Mouse (Mus musculus) spleen, adult 2 months (tissue): ENCODE measurements around the gene Acadl. TPM values are rescaled to one million over a fixed set of nuclear protein-coding genes. Genes with fewer than 3 reads are reported as not detected.

Experiments used
- DNase-seq, 2 experiments: peaks; one replicate each; pipeline versions ENCODE4 v3.0.0 to v3.0.0-alpha.2; 2012 to 2021; ENCODE audit warnings: low spot score in 2 of 2, low read depth in 1 of 2
- H3K27ac ChIP-seq: fragments of 200-500 bp; 2 replicates; pipeline ENCODE4 v1.5.1; 2012; ENCODE audit warnings: low read length, inconsistent platforms; ENCODE audit not compliant: insufficient read depth
- H3K27me3 ChIP-seq: fragments of 200-500 bp; 2 replicates; pipeline ENCODE4 v1.6.1; 2012; ENCODE audit warnings: mild to moderate bottlenecking, moderate library complexity, low read length, inconsistent platforms; ENCODE audit not compliant: control insufficient read depth, insufficient read depth
- H3K36me3 ChIP-seq: fragments of 200-500 bp; 2 replicates; pipeline ENCODE4 v1.6.1; 2012; ENCODE audit warnings: mild to moderate bottlenecking, low read length, inconsistent platforms; ENCODE audit not compliant: control insufficient read depth, insufficient read depth
- H3K4me1 ChIP-seq: fragments of 200-500 bp; 2 replicates; pipeline ENCODE4 v1.6.1; 2011; ENCODE audit warnings: inconsistent platforms; ENCODE audit not compliant: control insufficient read depth, insufficient read depth, insufficient read length
- H3K4me3 ChIP-seq: fragments of 200-500 bp; 2 replicates; pipeline ENCODE4 v1.5.1; 2011; ENCODE audit warnings: mild to moderate bottlenecking, inconsistent platforms; ENCODE audit not compliant: insufficient read depth, insufficient read length; ENCODE audit errors: extremely low read depth
- CTCF ChIP-seq: fragments of 200-500 bp; IDR thresholded peaks from 2 replicates; pipeline ENCODE4 v1.5.1; 2011; ENCODE audit warnings: mild to moderate bottlenecking, inconsistent platforms; ENCODE audit not compliant: insufficient read depth, insufficient read length, insufficient replicate concordance; ENCODE audit errors: extremely low read depth
- POLR2A ChIP-seq: fragments of 200-500 bp; IDR thresholded peaks from 2 replicates; pipeline ENCODE4 v1.6.1; 2011; ENCODE audit warnings: low read depth, low read length, inconsistent platforms
- WGBS: fragments of 180-500 bp; shearing (Covaris S2); methylation state at CpG from one replicate; pipeline ENCODE4 v1.1.7; 2018; 5-methylcytosine and 5-hydroxymethylcytosine counted together
- polyA plus RNA-seq: library from polyadenylated mRNA; depleted of rRNA; stranded (reverse); fragments of >200 nt; gene quantifications from 2 replicates; pipeline ENCODE4 v1.2.3, GENCODE M21; 2012

Gene Acadl
- polyA plus RNA-seq, 1 experiment = 11.4 TPM

- Histone ChIP-seq H3K27me3 (no peaks in the 10 kb centered on the region), H3K36me3 (no peaks in the 10 kb centered on the region), H3K4me1 (peaks cover 5% of the 10 kb centered on the region), H3K27ac (peak overlapping the region; percentile 77), H3K4me3 (peak overlapping the region; percentile 68)
- DNase-seq = peak; percentile 50 to 52
- under 1% methylated on average over 39 of the region's 39 CpGs for WGBS
- TF ChIP-seq POLR2A = peak; percentile 3; the same call in 1 of the 2 replicates
- TF ChIP-seq CTCF = no peak
Observed at GRCm38 (mm10) chr1:66815941-66816777, 46.9 kb downstream of the Acadl start.

GRCm38 (mm10) chr1:66814756-66815155, 48.3 kb downstream of the Acadl start:
- Histone ChIP-seq H3K27me3 (no peaks in the 10 kb centered on the region), H3K4me1 (peaks cover 5% of the 10 kb centered on the region), H3K36me3 (no peaks in the 10 kb centered on the region), H3K27ac (peak overlapping the region; percentile 53), H3K4me3 (no peak overlapping the region)
- whole genome bisulfite sequencing = 14% methylated on average over 8 of the region's 8 CpGs
- no peak for DNase-seq
- TF ChIP-seq POLR2A = no peak
- no peak for TF ChIP-seq CTCF

GRCm38 (mm10) chr1:66813191-66813590, 49.9 kb downstream of the Acadl start:
- no peaks in the 10 kb centered on the region for H3K36me3 ChIP-seq
- H3K4me1 ChIP-seq = peaks cover 5% of the 10 kb centered on the region
- WGBS = 95% methylated on average over 1 of the region's 1 CpGs
- no peak for DNase-seq
- H3K27ac ChIP-seq = no peak overlapping the region
- H3K27me3 ChIP-seq = no peaks in the 10 kb centered on the region
- no peak for TF ChIP-seq CTCF
- TF ChIP-seq POLR2A = no peak
- no peak overlapping the region for H3K4me3 ChIP-seq

GRCm38 (mm10) chr1:66806821-66807220, 56.3 kb downstream of the Acadl start:
- no peak for DNase-seq
- Histone ChIP-seq H3K27me3 (no peaks in the 10 kb centered on the region), H3K36me3 (no peaks in the 10 kb centered on the region), H3K4me3 (no peak overlapping the region), H3K4me1 (no peaks in the 10 kb centered on the region), H3K27ac (no peak overlapping the region)
- 94% methylated on average over 1 of the region's 1 CpGs for WGBS
- TF ChIP-seq CTCF (no peak), POLR2A (no peak)

GRCm38 (mm10) chr1:66805408-66805807, 57.7 kb downstream of the Acadl start:
- peaks cover 7% of the 10 kb centered on the region for H3K36me3 ChIP-seq
- H3K27ac ChIP-seq = no peak overlapping the region
- H3K4me1 ChIP-seq = no peaks in the 10 kb centered on the region
- no peaks in the 10 kb centered on the region for H3K27me3 ChIP-seq
- no peak for TF ChIP-seq CTCF
- no peak for TF ChIP-seq POLR2A
- no peak for DNase-seq
- H3K4me3 ChIP-seq = no peak overlapping the region
- 97% methylated on average over 1 of the region's 1 CpGs for WGBS

- 93% methylated on average over 5 of the region's 5 CpGs for WGBS
- no peak for DNase-seq
Observed at GRCm38 (mm10) chr1:66804710-66805109, 58.4 kb downstream of the Acadl start.

GRCm38 (mm10) chr1:66797962-66798361, 65.1 kb downstream of the Acadl start:
- 95% methylated on average over 2 of the region's 2 CpGs for WGBS

More at GRCm38 (mm10) chr1:66804710-66805109, 58.4 kb downstream of the Acadl start:
- Histone ChIP-seq H3K27ac (no peak overlapping the region), H3K4me3 (no peak overlapping the region), H3K27me3 (no peaks in the 10 kb centered on the region), H3K4me1 (no peaks in the 10 kb centered on the region), H3K36me3 (peaks cover 8% of the 10 kb centered on the region)
- TF ChIP-seq POLR2A (no peak), CTCF (no peak)

More at GRCm38 (mm10) chr1:66797962-66798361, 65.1 kb downstream of the Acadl start:
- no peak for DNase-seq
- TF ChIP-seq CTCF (no peak), POLR2A (no peak)
- H3K27ac ChIP-seq = no peak overlapping the region
- H3K36me3 ChIP-seq = peaks cover 8% of the 10 kb centered on the region
- no peaks in the 10 kb centered on the region for H3K27me3 ChIP-seq
- H3K4me3 ChIP-seq = no peak overlapping the region
- peaks cover 2% of the 10 kb centered on the region; the same call in 1 of the 2 replicates for H3K4me1 ChIP-seq
